9 mouse cellular contexts compared by ENCODE assay signal in the genomic region with DNA sequence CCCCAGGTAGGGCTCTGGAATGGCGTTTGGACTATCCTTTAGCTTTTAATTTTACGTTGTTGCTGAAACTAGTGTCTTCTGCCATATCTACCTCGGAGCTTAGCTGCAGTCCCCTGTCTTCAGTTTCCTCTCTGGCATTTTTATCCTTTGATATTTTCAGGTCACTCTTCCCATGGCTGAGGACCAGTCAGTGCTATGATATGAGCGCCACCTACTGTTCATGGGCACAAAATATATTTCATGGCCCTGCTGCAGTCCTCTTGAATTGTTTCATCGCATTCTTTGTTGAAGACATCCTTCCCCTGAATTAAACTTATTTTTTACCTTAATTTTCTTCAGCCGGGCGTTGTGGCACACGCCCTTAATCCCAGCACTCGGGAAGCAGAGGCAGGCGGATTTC. TPM values are rescaled to one million over a fixed set of nuclear protein-coding genes. Genes with fewer than 3 reads are reported as not detected.
A peak's percentile ranks its signal among the peaks of the same experiment; 100 is the strongest.
DNase-seq lines count a peak whose midpoint lies in the region; ATAC-seq lines count a peak whose summit lies in the region.
"Had no signal": no experiment of that assay in that cellular context is flagged by ENCODE, and none has a peak within 500 bp of the region (broad histone marks: within the 10 kb centered on the region; RNA-seq: fewer than 3 reads in every experiment).

No protein-coding gene starts in this region.

- H3K27ac ChIP-seq in heart, embryonic 11.5 days (ENCODE audit: low read depth, low read length), result no peak overlapping the region
- no peak overlapping the region for H3K27ac ChIP-seq in forebrain, embryonic 14.5 days (ENCODE audit: low read depth, low read length)
- no peak overlapping the region for H3K27ac ChIP-seq in intestine, embryonic 14.5 days (ENCODE audit: low read depth)
- no peak overlapping the region for H3K27ac ChIP-seq in midbrain, embryonic 10.5 days (replicated peaks)
- no peak overlapping the region for H3K27ac ChIP-seq in stomach, embryonic 16.5 days (ENCODE audit: low read length)

- no peak overlapping the region for H3K4me3 ChIP-seq in heart, embryonic 11.5 days (ENCODE audit: low read depth, low read length)
- no peak overlapping the region for H3K4me3 ChIP-seq in forebrain, embryonic 14.5 days (ENCODE audit: low read depth, low read length)
- H3K4me3 ChIP-seq in intestine, embryonic 14.5 days (ENCODE audit: low read depth, low read length), result no peak overlapping the region
- H3K4me3 ChIP-seq in midbrain, embryonic 10.5 days, result no peak overlapping the region
- H3K4me3 ChIP-seq in stomach, embryonic 16.5 days (replicated peaks; ENCODE audit: low read length), result no peak overlapping the region
- H3K4me3 ChIP-seq: megakaryocyte, embryonic 14.5 days had no signal

- no peaks in the 10 kb centered on the region for H3K36me3 ChIP-seq in heart, embryonic 11.5 days (ENCODE audit: control insufficient read depth, insufficient read depth, low read length)
- no peaks in the 10 kb centered on the region for H3K36me3 ChIP-seq in forebrain, embryonic 14.5 days (ENCODE audit: control insufficient read depth, insufficient read depth, low read length)
- H3K36me3 ChIP-seq in intestine, embryonic 14.5 days (ENCODE audit: control insufficient read depth, insufficient read depth, low read length), result no peaks in the 10 kb centered on the region
- H3K36me3 ChIP-seq in midbrain, embryonic 10.5 days, result no peaks in the 10 kb centered on the region
- no peaks in the 10 kb centered on the region for H3K36me3 ChIP-seq in stomach, embryonic 16.5 days (ENCODE audit: control insufficient read depth, insufficient read depth, low read length)

- H3K9ac ChIP-seq in heart, embryonic 11.5 days (ENCODE audit: low read depth, low read length), result no peak overlapping the region
- H3K9ac ChIP-seq in forebrain, embryonic 14.5 days (ENCODE audit: low read length), result no peak overlapping the region
- no peak overlapping the region for H3K9ac ChIP-seq in intestine, embryonic 14.5 days (ENCODE audit: low read length)
- no peak overlapping the region for H3K9ac ChIP-seq in stomach, embryonic 16.5 days (ENCODE audit: low read length)

- 14% methylated on average over 10 of the region's 10 CpGs for WGBS in heart, embryonic 11.5 days (ENCODE audit: insufficient replicate concordance)
- WGBS in forebrain, embryonic 14.5 days, result 17% methylated on average over 10 of the region's 10 CpGs
- WGBS in intestine, embryonic 14.5 days, result 23% methylated on average over 10 of the region's 10 CpGs
- WGBS in midbrain, embryonic 10.5 days, result 25% methylated on average over 10 of the region's 10 CpGs
- whole genome bisulfite sequencing in stomach, embryonic 16.5 days, result 19% methylated on average over 10 of the region's 10 CpGs

- no peaks in the 10 kb centered on the region for H3K4me1 ChIP-seq in heart, embryonic 11.5 days (ENCODE audit: control insufficient read depth, insufficient read depth, low read length)
- H3K4me1 ChIP-seq in forebrain, embryonic 14.5 days (ENCODE audit: control insufficient read depth, insufficient read depth, low read length), result no peaks in the 10 kb centered on the region
- H3K4me1 ChIP-seq in intestine, embryonic 14.5 days (replicated peaks; ENCODE audit: control insufficient read depth, insufficient read depth, low read length), result no peaks in the 10 kb centered on the region
- no peaks in the 10 kb centered on the region for H3K4me1 ChIP-seq in midbrain, embryonic 10.5 days
- no peaks in the 10 kb centered on the region for H3K4me1 ChIP-seq in stomach, embryonic 16.5 days (ENCODE audit: control insufficient read depth, insufficient read depth, low read length)
- H3K4me1 ChIP-seq: megakaryocyte, embryonic 14.5 days had no signal

- H3K4me2 ChIP-seq in heart, embryonic 11.5 days, result no peak overlapping the region
- H3K4me2 ChIP-seq in forebrain, embryonic 14.5 days (ENCODE audit: low read length), result no peak overlapping the region
- H3K4me2 ChIP-seq in intestine, embryonic 14.5 days (ENCODE audit: low read length), result no peak overlapping the region
- no peak overlapping the region for H3K4me2 ChIP-seq in stomach, embryonic 16.5 days (ENCODE audit: low read depth, low read length)

- H3K9me3 ChIP-seq in heart, embryonic 11.5 days (replicated peaks; ENCODE audit: control insufficient read depth, low read length), result no peaks in the 10 kb centered on the region
- no peaks in the 10 kb centered on the region for H3K9me3 ChIP-seq in forebrain, embryonic 14.5 days (replicated peaks; ENCODE audit: control insufficient read depth, low read length)
- 0 out of 2 replicates have a peak, but pooled peaks cover 2% of the 10 kb centered on the region for H3K9me3 ChIP-seq in intestine, embryonic 14.5 days (ENCODE audit: control insufficient read depth, low read length)
- no peaks in the 10 kb centered on the region for H3K9me3 ChIP-seq in midbrain, embryonic 10.5 days (replicated peaks)
- no peaks in the 10 kb centered on the region for H3K9me3 ChIP-seq in stomach, embryonic 16.5 days (replicated peaks; ENCODE audit: control insufficient read depth, low read length)

- H3K27me3 ChIP-seq in heart, embryonic 11.5 days (ENCODE audit: control insufficient read depth, insufficient read depth, low read length), result no peaks in the 10 kb centered on the region
- H3K27me3 ChIP-seq in forebrain, embryonic 14.5 days (replicated peaks; ENCODE audit: control insufficient read depth, insufficient read depth, low read length), result no peaks in the 10 kb centered on the region
- H3K27me3 ChIP-seq in intestine, embryonic 14.5 days (replicated peaks; ENCODE audit: control insufficient read depth, insufficient read depth, low read length), result no peaks in the 10 kb centered on the region
- H3K27me3 ChIP-seq in midbrain, embryonic 10.5 days (ENCODE audit: low read depth, poor library complexity, severe bottlenecking), result no peaks in the 10 kb centered on the region
- no peaks in the 10 kb centered on the region for H3K27me3 ChIP-seq in stomach, embryonic 16.5 days (ENCODE audit: control insufficient read depth, insufficient read depth, low read length)
- H3K27me3 ChIP-seq: megakaryocyte, embryonic 14.5 days had no signal

- ATAC-seq in heart, embryonic 11.5 days (replicated peaks; ENCODE audit: insufficient number of reproducible peaks, low FRiP score, low TSS enrichment), result no peak; the same call in 1 of the 2 replicates
- ATAC-seq in cerebellum, adult (ENCODE audit: insufficient number of reproducible peaks, low FRiP score, low TSS enrichment), result peak; percentile 91
- ATAC-seq in forebrain, embryonic 14.5 days, result peak; percentile 81
- ATAC-seq in intestine, embryonic 14.5 days (replicated peaks; ENCODE audit: low FRiP score, low TSS enrichment, low read depth), result peak; percentile 77; the same call in 1 of the 2 replicates
- 0 out of 2 replicates have a peak, but pooled peaks have one; percentile 74 for ATAC-seq in stomach, embryonic 16.5 days (ENCODE audit: insufficient read depth, low FRiP score)

- DNase-seq in heart, adult 11 months, result peak; percentile 75
- peak; percentile 84 for DNase-seq in forebrain, embryonic 14.5 days (ENCODE audit: low spot score)
- DNase-seq in intestine, embryonic 14.5 days (ENCODE audit: low spot score), result peak; percentile 74
- peak; percentile 4 to 8 for DNase-seq in left cerebral cortex, adult 8-10 months (ENCODE audit: low spot score in 2 of 2)
- peak; percentile 56 for DNase-seq in midbrain, embryonic 10.5 days (ENCODE audit: low spot score)

RNA-seq across cellular contexts. Expression of a gene that starts 36.5 kb away (rescaled TPM):
- polyA plus RNA-seq in heart, embryonic 11.5 days (2014; fragmentation: Nextera tagmentation; extraction: Ambion mirVana), result 54.4 and 55.8 TPM in 2 replicates
- polyA plus RNA-seq in forebrain, embryonic 14.5 days (2014; fragmentation: Nextera tagmentation; extraction: Ambion mirVana), result 59.0 and 79.9 TPM in 2 replicates
- 116 and 123 TPM in 2 replicates for polyA plus RNA-seq in intestine, embryonic 14.5 days (2014; fragmentation: Nextera tagmentation; extraction: Ambion mirVana)
- 10 to 100 TPM; 22.1 to 27.3 (median 23.5) TPM for total RNA-seq in left cerebral cortex, adult 8-10 months (2022)
- polyA plus RNA-seq in midbrain, embryonic 10.5 days (2016; fragmentation: Nextera tagmentation; extraction: Ambion mirVana), result 103 and 116 TPM in 2 replicates
- 44.5 and 48.7 TPM in 2 replicates for polyA plus RNA-seq in stomach, embryonic 16.5 days (2015; fragmentation: Nextera tagmentation; extraction: Ambion mirVana)

Comparison
In these comparisons a context has a peak if more than half of its experiments do, and no peak if none do; other contexts are left out.
1. DNase-seq: peak in every context shown above with its lines; median percentile 84 in forebrain, embryonic 14.5 days; 75 in heart, adult 11 months; 74 in intestine, embryonic 14.5 days; 56 in midbrain, embryonic 10.5 days; 6 in left cerebral cortex, adult 8-10 months.